Mouse (Mus musculus): ENCODE results near the gene Prkce.

Prkce gene

GRCm38 (mm10) chr17:86484087-86484737, 316.6 kb downstream of the Prkce start:
- peak; percentile 87 for DNase-seq (ENCODE audit: low spot score)

- DNase-seq (ENCODE audit: low spot score), result no peak
Observed at GRCm38 (mm10) chr17:86486657-86487056, 319.1 kb downstream of the Prkce start.

GRCm38 (mm10) chr17:86487450-86487849, 319.9 kb downstream of the Prkce start:
- DNase-seq (ENCODE audit: low spot score), result no peak

GRCm38 (mm10) chr17:86489827-86490226, 322.2 kb downstream of the Prkce start:
- DNase-seq (ENCODE audit: low spot score), result no peak

- DNase-seq (ENCODE audit: low spot score), result no peak
Observed at GRCm38 (mm10) chr17:86492376-86492775, 324.8 kb downstream of the Prkce start.

GRCm38 (mm10) chr17:86493891-86494420, 326.4 kb downstream of the Prkce start:
- no peak for DNase-seq (ENCODE audit: low spot score)

GRCm38 (mm10) chr17:86494494-86494893, 326.9 kb downstream of the Prkce start:
- DNase-seq (ENCODE audit: low spot score), result no peak

GRCm38 (mm10) chr17:86494895-86495294, 327.3 kb downstream of the Prkce start:
- no peak for DNase-seq (ENCODE audit: low spot score)

- peak; percentile 70 for DNase-seq (ENCODE audit: low spot score)
Observed at GRCm38 (mm10) chr17:86496123-86496771, 328.7 kb downstream of the Prkce start.

GRCm38 (mm10) chr17:86497302-86497701, 329.7 kb downstream of the Prkce start:
- DNase-seq (ENCODE audit: low spot score), result no peak

- DNase-seq (ENCODE audit: low spot score), result peak; percentile 13
Observed at GRCm38 (mm10) chr17:86499359-86500045, 331.9 kb downstream of the Prkce start.

GRCm38 (mm10) chr17:86501393-86501792, 333.8 kb downstream of the Prkce start:
- DNase-seq (ENCODE audit: low spot score), result no peak

GRCm38 (mm10) chr17:86503208-86503897, 335.8 kb downstream of the Prkce start:
- no peak for DNase-seq (ENCODE audit: low spot score)

GRCm38 (mm10) chr17:86505183-86505631, 337.6 kb downstream of the Prkce start, which contains the start of gene Gm10309:
Gene Gm10309 (minus strand): TSS chr17:86505232.
- no peak for DNase-seq (ENCODE audit: low spot score)

- DNase-seq (ENCODE audit: low spot score), result no peak
Observed at GRCm38 (mm10) chr17:86506881-86507280, 339.3 kb downstream of the Prkce start.

GRCm38 (mm10) chr17:86507342-86508211, 340.0 kb downstream of the Prkce start:
- DNase-seq (ENCODE audit: low spot score), result no peak

GRCm38 (mm10) chr17:86508212-86508490, 340.6 kb downstream of the Prkce start:
- DNase-seq (ENCODE audit: low spot score), result no peak

GRCm38 (mm10) chr17:86509871-86510270, 342.3 kb downstream of the Prkce start:
- DNase-seq (ENCODE audit: low spot score), result no peak

- no peak for DNase-seq (ENCODE audit: low spot score)
Observed at GRCm38 (mm10) chr17:86514974-86515620, 347.5 kb downstream of the Prkce start.

GRCm38 (mm10) chr17:86516630-86517029, 349.0 kb downstream of the Prkce start:
- no peak for DNase-seq (ENCODE audit: low spot score)

- no peak for DNase-seq (ENCODE audit: low spot score)
Observed at GRCm38 (mm10) chr17:86518604-86519003, 351.0 kb downstream of the Prkce start.
